Mouse (Mus musculus): ENCODE results near the gene Lnpep.

Gene Lnpep

GRCm38 (mm10) chr17:17612336-17612735, 12.5 kb downstream of the Lnpep start:
- no peak for DNase-seq (ENCODE audit: extremely low read depth, low read depth, low spot score)

- no peak for DNase-seq (ENCODE audit: extremely low read depth, low read depth, low spot score)
These were observed 15.3 kb downstream of the Lnpep start for GRCm38 (mm10) chr17:17609523-17609922.

GRCm38 (mm10) chr17:17608416-17608988, 16.3 kb downstream of the Lnpep start:
- no peak for DNase-seq (ENCODE audit: extremely low read depth, low read depth, low spot score)

- DNase-seq (ENCODE audit: extremely low read depth, low read depth, low spot score), result no peak
These were observed 20.3 kb downstream of the Lnpep start for GRCm38 (mm10) chr17:17604554-17604953.

GRCm38 (mm10) chr17:17603609-17604008, 21.2 kb downstream of the Lnpep start:
- DNase-seq (ENCODE audit: extremely low read depth, low read depth, low spot score), result no peak

GRCm38 (mm10) chr17:17602786-17603185, 22.1 kb downstream of the Lnpep start:
- no peak for DNase-seq (ENCODE audit: extremely low read depth, low read depth, low spot score)

- peak; percentile 98 for DNase-seq (ENCODE audit: extremely low read depth, low read depth, low spot score)
These were observed 22.5 kb downstream of the Lnpep start for GRCm38 (mm10) chr17:17602330-17602729.

GRCm38 (mm10) chr17:17600804-17601252, 24.0 kb downstream of the Lnpep start:
- peak; percentile 82 for DNase-seq (ENCODE audit: extremely low read depth, low read depth, low spot score)

- DNase-seq (ENCODE audit: extremely low read depth, low read depth, low spot score), result no peak
These were observed 24.8 kb downstream of the Lnpep start for GRCm38 (mm10) chr17:17600001-17600400.

- DNase-seq (ENCODE audit: extremely low read depth, low read depth, low spot score), result no peak
These were observed 26.5 kb downstream of the Lnpep start for GRCm38 (mm10) chr17:17598355-17598754.

- DNase-seq (ENCODE audit: extremely low read depth, low read depth, low spot score), result no peak
These were observed 31.9 kb downstream of the Lnpep start for GRCm38 (mm10) chr17:17592926-17593325.

- DNase-seq (ENCODE audit: extremely low read depth, low read depth, low spot score), result no peak
These were observed 37.4 kb downstream of the Lnpep start for GRCm38 (mm10) chr17:17587333-17588047.

- no peak for DNase-seq (ENCODE audit: extremely low read depth, low read depth, low spot score)
These were observed 39.7 kb downstream of the Lnpep start for GRCm38 (mm10) chr17:17585115-17585514.

- DNase-seq (ENCODE audit: extremely low read depth, low read depth, low spot score), result no peak
These were observed 41.0 kb downstream of the Lnpep start for GRCm38 (mm10) chr17:17583896-17584295.

- no peak for DNase-seq (ENCODE audit: extremely low read depth, low read depth, low spot score)
These were observed 43.6 kb downstream of the Lnpep start for GRCm38 (mm10) chr17:17581234-17581633.

- DNase-seq (ENCODE audit: extremely low read depth, low read depth, low spot score), result no peak
These were observed 48.5 kb downstream of the Lnpep start for GRCm38 (mm10) chr17:17576399-17576798.

GRCm38 (mm10) chr17:17567071-17567470, 57.8 kb downstream of the Lnpep start:
- no peak for DNase-seq (ENCODE audit: extremely low read depth, low read depth, low spot score)

- no peak for DNase-seq (ENCODE audit: extremely low read depth, low read depth, low spot score)
These were observed 75.9 kb downstream of the Lnpep start for GRCm38 (mm10) chr17:17548958-17549357.

- no peak for DNase-seq (ENCODE audit: extremely low read depth, low read depth, low spot score)
These were observed 93.5 kb downstream of the Lnpep start for GRCm38 (mm10) chr17:17531338-17531737.

- no peak for DNase-seq (ENCODE audit: extremely low read depth, low read depth, low spot score)
These were observed 108.3 kb downstream of the Lnpep start for GRCm38 (mm10) chr17:17516384-17517016.

- no peak for DNase-seq (ENCODE audit: extremely low read depth, low read depth, low spot score)
These were observed 118.2 kb downstream of the Lnpep start for GRCm38 (mm10) chr17:17506677-17507076.

GRCm38 (mm10) chr17:17499278-17499677, 125.6 kb downstream of the Lnpep start:
- no peak for DNase-seq (ENCODE audit: extremely low read depth, low read depth, low spot score)
